Mouse (Mus musculus) thymus, adult 2 months (tissue): ENCODE data around the gene Tceal3.

Experiments used
- CTCF ChIP-seq: fragments of 200-500 bp; IDR thresholded peaks from 2 replicates; pipeline ENCODE4 v1.5.1; 2012; ENCODE audit warnings: mild to moderate bottlenecking, control low read depth, low read length, moderate library complexity, borderline replicate concordance; ENCODE audit not compliant: control insufficient read depth, poor library complexity, insufficient read depth; ENCODE audit errors: extremely low read depth
- POLR2A ChIP-seq: fragments of 200-500 bp; IDR thresholded peaks from 2 replicates; pipeline ENCODE4 v1.6.1; 2012; ENCODE audit warnings: mild to moderate bottlenecking, low read length, control low read depth, moderate library complexity; ENCODE audit not compliant: control insufficient read depth, poor library complexity, insufficient read depth; ENCODE audit errors: extremely low read depth

GRCm38 (mm10) chrX:136599416-136599815 is 8.8 kb downstream of the Tceal3 start:
- TF ChIP-seq CTCF (no peak), POLR2A (no peak)
